Mouse (Mus musculus): Measurements from ENCODE around the gene Stambp. TPM values are rescaled to one million over a fixed set of nuclear protein-coding genes. Genes with fewer than 3 reads are reported as not detected.
A peak's percentile ranks its signal among the peaks of the same experiment; 100 is the strongest.
"Not testable (repeated sequence)": the region's sequence is repeated elsewhere in the genome, so short reads cannot be mapped to it uniquely, and the experiment has no call there.

The Stambp gene
- polyA plus RNA-seq, 1 experiment from 2014 or later = 26.2 TPM

DNA sequence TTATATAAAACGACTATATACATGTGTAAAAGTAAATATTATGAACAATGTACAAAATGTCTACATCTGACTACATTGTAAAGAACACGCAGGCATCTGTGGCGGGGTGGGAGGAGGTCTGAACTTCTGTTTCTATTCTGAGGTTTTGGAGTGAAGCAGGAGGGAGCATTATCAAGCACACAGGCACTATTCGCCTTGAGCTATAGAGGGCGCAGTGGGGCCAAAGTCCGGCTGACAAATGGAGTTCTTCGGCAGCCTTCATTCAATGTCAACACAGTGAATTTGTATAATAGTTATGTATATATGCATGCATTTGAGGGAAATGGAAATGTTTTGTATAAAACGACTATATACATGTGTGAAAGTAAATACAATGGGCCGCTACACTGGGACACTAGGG is 26.1 kb upstream of the Stambp start:
- H3K9me3 ChIP-seq (ENCODE audit: control insufficient read depth, low read length) = peaks cover 3% of the 10 kb centered on the region; the same call in 1 of the 2 replicates
- no peaks in the 10 kb centered on the region for H3K27me3 ChIP-seq (replicated peaks; ENCODE audit: control insufficient read depth, insufficient read depth, low read length)
- no peak overlapping the region for H3K27ac ChIP-seq (replicated peaks; ENCODE audit: low read depth, low read length)
- H3K4me3 ChIP-seq (ENCODE audit: low read depth, low read length) = peak overlapping the region; percentile 33
- H3K9ac ChIP-seq (ENCODE audit: low read depth, low read length) = 0 out of 2 replicates have a peak overlapping the region, but pooled peaks have one; percentile 45
- WGBS = 9% methylated on average over 9 of the region's 9 CpGs
- no peaks in the 10 kb centered on the region for H3K36me3 ChIP-seq (ENCODE audit: control insufficient read depth, insufficient read depth, low read length)
- peak; percentile 33 for DNase-seq (ENCODE audit: low spot score)
- no peaks in the 10 kb centered on the region for H3K4me1 ChIP-seq (ENCODE audit: control insufficient read depth, insufficient read depth, low read length)
- ATAC-seq (ENCODE audit: low read depth) = no peak
- peak overlapping the region; percentile 53 for H3K4me2 ChIP-seq (ENCODE audit: low read depth, low read length)

DNA sequence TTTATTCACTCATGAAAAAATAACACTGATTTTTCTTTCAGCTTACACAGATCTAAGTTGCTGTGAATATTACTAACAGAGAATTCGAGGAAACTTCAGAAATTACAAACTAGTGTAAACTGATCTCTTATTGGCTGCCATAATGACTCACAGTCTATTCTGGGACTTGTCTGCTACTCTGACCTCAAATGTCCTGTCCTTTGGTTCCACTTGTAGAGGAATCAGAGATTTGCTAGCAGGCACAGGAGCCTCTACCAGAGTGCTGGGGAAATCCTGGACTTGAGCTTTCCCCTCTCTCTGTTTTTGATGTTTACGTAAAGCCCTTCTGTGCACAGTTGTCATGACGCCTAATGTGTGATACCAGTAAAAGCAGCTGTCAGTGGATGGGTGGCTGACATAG is 25.5 kb upstream of the Stambp start:
- no peak overlapping the region for H3K27ac ChIP-seq (replicated peaks; ENCODE audit: low read depth, low read length)
- DNase-seq (ENCODE audit: low spot score) (no peak), ATAC-seq (ENCODE audit: low read depth) (no peak)
- 50% methylated on average over 3 of the region's 3 CpGs for WGBS
- no peaks in the 10 kb centered on the region for H3K4me1 ChIP-seq (ENCODE audit: control insufficient read depth, insufficient read depth, low read length)
- no peak overlapping the region for H3K4me2 ChIP-seq (ENCODE audit: low read depth, low read length)
- no peak overlapping the region for H3K9ac ChIP-seq (ENCODE audit: low read depth, low read length)
- no peak overlapping the region for H3K4me3 ChIP-seq (ENCODE audit: low read depth, low read length)
- H3K36me3 ChIP-seq (ENCODE audit: control insufficient read depth, insufficient read depth, low read length) = no peaks in the 10 kb centered on the region
- no peaks in the 10 kb centered on the region for H3K27me3 ChIP-seq (replicated peaks; ENCODE audit: control insufficient read depth, insufficient read depth, low read length)
- peaks cover 3% of the 10 kb centered on the region; the same call in 1 of the 2 replicates for H3K9me3 ChIP-seq (ENCODE audit: control insufficient read depth, low read length)

DNA sequence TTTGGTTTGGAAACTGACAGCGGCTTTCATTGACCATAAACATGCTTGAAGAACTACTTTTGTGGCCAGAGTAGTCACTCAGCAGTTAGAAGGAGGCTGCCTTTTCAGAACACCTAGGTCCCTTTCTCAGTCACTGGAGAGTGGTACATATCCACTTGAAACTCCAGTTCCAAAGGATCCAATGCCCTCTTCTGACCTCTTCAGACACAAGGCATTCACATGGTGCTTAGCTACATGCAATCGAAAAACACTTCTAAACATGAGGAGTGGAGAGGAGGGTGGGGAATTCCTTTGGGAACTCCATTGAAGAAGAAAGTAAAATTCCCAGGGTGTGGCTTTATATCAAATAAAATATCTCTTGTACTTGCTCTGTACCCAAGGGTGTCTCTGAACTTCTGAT is 22.5 kb upstream of the Stambp start:
- no peaks in the 10 kb centered on the region for H3K9me3 ChIP-seq (ENCODE audit: control insufficient read depth, low read length)
- DNase-seq (ENCODE audit: low spot score) = no peak
- H3K27me3 ChIP-seq (replicated peaks; ENCODE audit: control insufficient read depth, insufficient read depth, low read length) = no peaks in the 10 kb centered on the region
- no peaks in the 10 kb centered on the region for H3K36me3 ChIP-seq (ENCODE audit: control insufficient read depth, insufficient read depth, low read length)
- H3K4me2 ChIP-seq (ENCODE audit: low read depth, low read length) = no peak overlapping the region
- no peak overlapping the region for H3K9ac ChIP-seq (ENCODE audit: low read depth, low read length)
- no peak overlapping the region for H3K27ac ChIP-seq (replicated peaks; ENCODE audit: low read depth, low read length)
- 89% methylated on average over 2 of the region's 2 CpGs for WGBS
- H3K4me3 ChIP-seq (ENCODE audit: low read depth, low read length) = no peak overlapping the region
- H3K4me1 ChIP-seq (ENCODE audit: control insufficient read depth, insufficient read depth, low read length) = no peaks in the 10 kb centered on the region
- no peak for ATAC-seq (ENCODE audit: low read depth)

DNA sequence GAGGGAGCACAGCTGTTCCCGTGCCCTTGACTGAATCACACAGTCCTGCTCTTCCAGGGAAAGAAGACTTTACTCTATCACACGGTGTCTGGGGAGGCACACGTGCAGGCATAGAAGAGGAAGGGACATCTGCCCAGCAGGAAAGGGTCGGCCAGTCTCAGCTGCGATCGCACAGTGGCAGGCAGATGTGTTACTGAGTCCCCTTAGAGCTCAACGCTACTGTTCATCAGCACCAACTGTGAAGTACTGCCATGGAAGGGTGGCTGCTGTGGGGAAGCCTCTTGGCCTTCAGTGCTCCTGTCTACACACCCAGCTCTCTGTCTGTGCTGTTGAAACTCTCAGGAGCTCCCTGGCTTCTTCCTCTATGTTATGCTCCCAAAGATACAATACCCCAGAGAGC is 21.4 kb upstream of the Stambp start:
- DNase-seq (ENCODE audit: low spot score) = no peak
- no peak overlapping the region for H3K4me3 ChIP-seq (ENCODE audit: low read depth, low read length)
- WGBS = 60% methylated on average over 7 of the region's 7 CpGs

DNA sequence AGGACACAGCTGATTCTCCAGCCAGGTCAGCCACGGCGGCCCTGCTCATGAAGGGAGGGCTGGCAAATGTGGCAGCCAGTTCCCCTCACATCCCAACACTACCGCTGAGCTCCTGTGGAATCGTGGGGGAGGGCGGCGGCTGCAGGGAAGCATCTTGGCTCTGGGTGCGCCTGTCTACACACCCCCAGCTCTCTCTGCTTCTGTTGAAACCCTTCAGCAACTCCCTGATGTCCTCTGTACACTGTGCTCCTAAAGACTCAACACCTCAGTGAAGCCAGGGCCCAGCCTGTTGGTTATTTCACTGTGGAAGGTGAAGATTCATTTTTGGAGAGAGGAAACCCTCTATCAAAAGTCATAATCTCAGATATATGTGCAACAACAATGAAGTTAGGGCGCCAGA is 19.5 kb upstream of the Stambp start:
- Histone ChIP-seq H3K27me3 (replicated peaks; ENCODE audit: control insufficient read depth, insufficient read depth, low read length) (no peaks in the 10 kb centered on the region), H3K9me3 (ENCODE audit: control insufficient read depth, low read length) (no peaks in the 10 kb centered on the region), H3K4me2 (ENCODE audit: low read depth, low read length) (no peak overlapping the region), H3K27ac (replicated peaks; ENCODE audit: low read depth, low read length) (no peak overlapping the region), H3K9ac (ENCODE audit: low read depth, low read length) (no peak overlapping the region), H3K4me1 (ENCODE audit: control insufficient read depth, insufficient read depth, low read length) (no peaks in the 10 kb centered on the region), H3K36me3 (ENCODE audit: control insufficient read depth, insufficient read depth, low read length) (no peaks in the 10 kb centered on the region), H3K4me3 (ENCODE audit: low read depth, low read length) (no peak overlapping the region)
- ATAC-seq (ENCODE audit: low read depth) (no peak), DNase-seq (ENCODE audit: low spot score) (no peak)
- 73% methylated on average over 8 of the region's 8 CpGs for WGBS

More for the DNA sequence above, 21.4 kb upstream of the Stambp start:
- ATAC-seq (ENCODE audit: low read depth) = no peak
- Histone ChIP-seq H3K4me1 (ENCODE audit: control insufficient read depth, insufficient read depth, low read length) (no peaks in the 10 kb centered on the region), H3K27me3 (replicated peaks; ENCODE audit: control insufficient read depth, insufficient read depth, low read length) (no peaks in the 10 kb centered on the region), H3K9me3 (ENCODE audit: control insufficient read depth, low read length) (no peaks in the 10 kb centered on the region), H3K36me3 (ENCODE audit: control insufficient read depth, insufficient read depth, low read length) (no peaks in the 10 kb centered on the region), H3K4me2 (ENCODE audit: low read depth, low read length) (no peak overlapping the region), H3K27ac (replicated peaks; ENCODE audit: low read depth, low read length) (no peak overlapping the region), H3K9ac (ENCODE audit: low read depth, low read length) (no peak overlapping the region)

DNA sequence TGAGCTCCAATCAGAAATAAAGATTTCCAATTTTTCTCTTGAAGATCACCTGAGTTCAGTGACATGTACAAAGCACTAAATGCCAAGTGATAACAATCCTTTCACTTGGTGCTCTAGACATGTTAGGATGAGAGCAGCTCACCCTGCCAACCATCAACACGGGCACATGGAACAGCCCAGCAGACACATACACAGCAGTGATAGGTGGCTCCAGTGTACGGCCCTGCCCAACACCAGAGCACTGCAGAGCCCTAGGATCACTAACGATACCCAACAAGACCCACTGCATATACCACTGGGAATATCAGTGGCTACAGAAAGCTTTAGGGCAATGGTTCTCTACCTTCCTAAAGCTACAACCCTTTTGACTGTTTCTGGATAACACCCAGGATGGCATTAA is 17.8 kb upstream of the Stambp start:
- WGBS = 85% methylated on average over 3 of the region's 3 CpGs
- ATAC-seq (ENCODE audit: low read depth) (no peak), DNase-seq (ENCODE audit: low spot score) (no peak)
- H3K27ac ChIP-seq (replicated peaks; ENCODE audit: low read depth, low read length) = no peak overlapping the region
- H3K4me1 ChIP-seq (ENCODE audit: control insufficient read depth, insufficient read depth, low read length) = no peaks in the 10 kb centered on the region
- no peaks in the 10 kb centered on the region for H3K9me3 ChIP-seq (ENCODE audit: control insufficient read depth, low read length)
- no peak overlapping the region for H3K9ac ChIP-seq (ENCODE audit: low read depth, low read length)
- H3K36me3 ChIP-seq (ENCODE audit: control insufficient read depth, insufficient read depth, low read length) = no peaks in the 10 kb centered on the region
- H3K27me3 ChIP-seq (replicated peaks; ENCODE audit: control insufficient read depth, insufficient read depth, low read length) = no peaks in the 10 kb centered on the region
- no peak overlapping the region for H3K4me2 ChIP-seq (ENCODE audit: low read depth, low read length)
- no peak overlapping the region for H3K4me3 ChIP-seq (ENCODE audit: low read depth, low read length)

DNA sequence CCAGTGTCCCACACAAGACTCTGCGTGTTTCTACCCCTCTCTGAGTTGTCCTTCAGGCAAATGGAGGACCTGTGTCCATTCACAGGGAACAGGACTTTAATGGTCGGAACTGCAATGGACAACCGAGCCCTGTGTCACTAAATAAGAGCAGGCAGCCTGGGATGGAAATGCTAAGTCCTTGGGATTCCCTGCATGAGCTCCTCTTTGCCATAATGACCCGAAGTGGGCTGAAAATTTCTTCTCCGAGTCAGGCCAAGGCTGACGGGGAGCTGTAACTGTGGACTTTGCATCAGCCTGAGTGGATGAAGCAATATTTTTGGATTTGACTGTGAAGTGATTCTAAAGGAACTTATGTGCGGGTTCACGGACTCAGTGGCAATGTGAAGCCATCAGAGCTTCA is 14.7 kb upstream of the Stambp start:
- not testable (repeated sequence) for H3K27me3 ChIP-seq (replicated peaks; ENCODE audit: control insufficient read depth, insufficient read depth, low read length); H3K27ac ChIP-seq (replicated peaks; ENCODE audit: low read depth, low read length); H3K9ac ChIP-seq (ENCODE audit: low read depth, low read length); H3K4me1 ChIP-seq (ENCODE audit: control insufficient read depth, insufficient read depth, low read length); ATAC-seq (ENCODE audit: low read depth); DNase-seq (ENCODE audit: low spot score); H3K4me2 ChIP-seq (ENCODE audit: low read depth, low read length); H3K4me3 ChIP-seq (ENCODE audit: low read depth, low read length); H3K36me3 ChIP-seq (ENCODE audit: control insufficient read depth, insufficient read depth, low read length); H3K9me3 ChIP-seq (ENCODE audit: control insufficient read depth, low read length)
- WGBS = 85% methylated on average over 8 of the region's 8 CpGs

DNA sequence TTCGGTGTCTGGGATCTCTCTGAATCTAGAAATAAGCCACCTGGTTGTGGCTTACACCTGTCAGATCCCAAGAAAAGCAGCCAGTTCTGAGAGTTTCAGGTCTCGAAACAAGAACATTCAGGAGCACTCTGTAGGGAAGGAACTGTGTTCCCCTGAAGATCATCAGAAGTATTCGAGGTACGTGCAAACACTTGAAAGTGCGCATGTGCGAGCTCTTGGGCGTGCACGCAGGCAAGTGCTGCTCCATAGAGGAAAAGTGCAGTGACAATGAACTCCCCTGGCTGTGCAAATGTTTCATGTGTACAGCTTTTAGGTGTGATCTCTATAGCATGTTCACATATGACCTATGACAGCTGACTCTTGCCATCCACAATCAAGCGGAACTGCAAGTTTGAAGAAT is 12.8 kb upstream of the Stambp start:
- H3K4me1 ChIP-seq (ENCODE audit: control insufficient read depth, insufficient read depth, low read length); H3K27ac ChIP-seq (replicated peaks; ENCODE audit: low read depth, low read length); ATAC-seq (ENCODE audit: low read depth); H3K36me3 ChIP-seq (ENCODE audit: control insufficient read depth, insufficient read depth, low read length); H3K9ac ChIP-seq (ENCODE audit: low read depth, low read length); H3K9me3 ChIP-seq (ENCODE audit: control insufficient read depth, low read length); DNase-seq (ENCODE audit: low spot score); H3K4me2 ChIP-seq (ENCODE audit: low read depth, low read length); H3K4me3 ChIP-seq (ENCODE audit: low read depth, low read length); H3K27me3 ChIP-seq (replicated peaks; ENCODE audit: control insufficient read depth, insufficient read depth, low read length): not testable (repeated sequence)
- 88% methylated on average over 9 of the region's 9 CpGs for WGBS

DNA sequence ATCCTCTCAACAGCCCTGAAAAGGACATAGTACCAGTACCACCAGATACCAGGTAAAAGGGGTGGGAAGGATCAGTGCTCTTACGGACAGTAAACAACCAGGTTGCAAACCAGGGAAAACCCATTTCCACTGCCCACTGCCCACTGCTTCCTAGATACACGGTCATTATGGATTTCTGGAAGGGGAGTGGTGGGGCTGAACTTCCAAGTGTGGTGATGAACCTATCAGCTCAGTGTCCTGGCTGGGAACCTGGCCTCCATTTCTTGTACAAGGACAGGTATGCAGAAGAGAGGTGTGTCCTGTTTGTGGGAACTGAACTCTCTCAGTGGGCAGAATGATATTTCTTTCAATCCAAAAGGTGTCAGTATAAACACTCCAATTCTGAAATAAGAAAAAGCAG is 11.1 kb upstream of the Stambp start:
- 0 out of 2 replicates have a peak, but pooled peaks cover 3% of the 10 kb centered on the region for H3K27me3 ChIP-seq (replicated peaks; ENCODE audit: control insufficient read depth, insufficient read depth, low read length)
- H3K36me3 ChIP-seq (ENCODE audit: control insufficient read depth, insufficient read depth, low read length) = no peaks in the 10 kb centered on the region
- no peak overlapping the region for H3K4me3 ChIP-seq (ENCODE audit: low read depth, low read length)
- H3K9me3 ChIP-seq (ENCODE audit: control insufficient read depth, low read length) = no peaks in the 10 kb centered on the region
- ATAC-seq (ENCODE audit: low read depth) (no peak), DNase-seq (ENCODE audit: low spot score) (no peak)
- H3K4me1 ChIP-seq (ENCODE audit: control insufficient read depth, insufficient read depth, low read length) = no peaks in the 10 kb centered on the region
- 71% methylated on average over 2 of the region's 2 CpGs for WGBS
- no peak overlapping the region for H3K9ac ChIP-seq (ENCODE audit: low read depth, low read length)
- H3K27ac ChIP-seq (replicated peaks; ENCODE audit: low read depth, low read length) = no peak overlapping the region
- H3K4me2 ChIP-seq (ENCODE audit: low read depth, low read length) = no peak overlapping the region

All from embryonic facial prominence, embryonic 14.5 days (tissue).